Mouse (Mus musculus) CD8-positive naive resting alpha-beta T cell, adult 2 months (primary cell): ENCODE data around the gene Tbcc.
"Not testable (repeated sequence)": the region's sequence is repeated elsewhere in the genome, so short reads cannot be mapped to it uniquely, and the experiment has no call there.

Source experiments
- DNase-seq, 2 experiments: peaks; one replicate each; pipeline ENCODE4 v3.0.0; 2022; ENCODE audit warnings: low read depth in 2 of 2, low spot score in 2 of 2

The Tbcc gene

GRCm38 (mm10) chr17:46890116-46890815 is at the start of gene Tbcc:
Gene Tbcc (plus strand): TSS chr17:46890684.
- DNase-seq = peak; percentile 93

- DNase-seq = no peak
Measured at GRCm38 (mm10) chr17:46843022-46843421, 47.5 kb upstream of the Tbcc start.

- DNase-seq = no peak
Measured at GRCm38 (mm10) chr17:46843716-46844115, 46.8 kb upstream of the Tbcc start.

GRCm38 (mm10) chr17:46844811-46845210 is 45.7 kb upstream of the Tbcc start:
- DNase-seq = no peak

- no peak for DNase-seq
Measured at GRCm38 (mm10) chr17:46845262-46845661, 45.2 kb upstream of the Tbcc start.

GRCm38 (mm10) chr17:46846573-46846972 is 43.9 kb upstream of the Tbcc start:
- DNase-seq = not testable (repeated sequence)

GRCm38 (mm10) chr17:46847206-46847605 is 43.3 kb upstream of the Tbcc start:
- DNase-seq = no peak

GRCm38 (mm10) chr17:46852725-46853124 is 37.8 kb upstream of the Tbcc start:
- DNase-seq = no peak

GRCm38 (mm10) chr17:46853281-46853680 is 37.2 kb upstream of the Tbcc start:
- no peak for DNase-seq

- no peak for DNase-seq
Measured at GRCm38 (mm10) chr17:46854096-46854495, 36.4 kb upstream of the Tbcc start.

- no peak for DNase-seq
Measured at GRCm38 (mm10) chr17:46854640-46855110, 35.8 kb upstream of the Tbcc start.

GRCm38 (mm10) chr17:46855328-46856106 is 35.0 kb upstream of the Tbcc start:
- no peak for DNase-seq

GRCm38 (mm10) chr17:46856107-46856388 is 34.4 kb upstream of the Tbcc start:
- no peak for DNase-seq

GRCm38 (mm10) chr17:46856471-46857360 is 33.8 kb upstream of the Tbcc start:
- peak; percentile 63 to 70 for DNase-seq

- DNase-seq = peak; percentile 54 to 56
Measured at GRCm38 (mm10) chr17:46857361-46857902, 33.1 kb upstream of the Tbcc start.

- peak; percentile 44 to 60 for DNase-seq
Measured at GRCm38 (mm10) chr17:46857903-46858748, 32.4 kb upstream of the Tbcc start, which contains the start of gene Bicral. Gene Bicral (minus strand): TSS chr17:46858482.

GRCm38 (mm10) chr17:46858749-46859444 is 31.6 kb upstream of the Tbcc start:
- DNase-seq = no peak

- DNase-seq = no peak
Measured at GRCm38 (mm10) chr17:46860120-46860519, 30.4 kb upstream of the Tbcc start.

- no peak for DNase-seq
Measured at GRCm38 (mm10) chr17:46864566-46865195, 25.8 kb upstream of the Tbcc start.
